Mouse (Mus musculus): ENCODE measurements at regions not wholly inside any gene's neighbourhood (a gene's known extent, or its start where the extent isn't known, plus 50 kb on each side); places are given as distances from the start of the nearest gene placed in this dataset.

DNA sequence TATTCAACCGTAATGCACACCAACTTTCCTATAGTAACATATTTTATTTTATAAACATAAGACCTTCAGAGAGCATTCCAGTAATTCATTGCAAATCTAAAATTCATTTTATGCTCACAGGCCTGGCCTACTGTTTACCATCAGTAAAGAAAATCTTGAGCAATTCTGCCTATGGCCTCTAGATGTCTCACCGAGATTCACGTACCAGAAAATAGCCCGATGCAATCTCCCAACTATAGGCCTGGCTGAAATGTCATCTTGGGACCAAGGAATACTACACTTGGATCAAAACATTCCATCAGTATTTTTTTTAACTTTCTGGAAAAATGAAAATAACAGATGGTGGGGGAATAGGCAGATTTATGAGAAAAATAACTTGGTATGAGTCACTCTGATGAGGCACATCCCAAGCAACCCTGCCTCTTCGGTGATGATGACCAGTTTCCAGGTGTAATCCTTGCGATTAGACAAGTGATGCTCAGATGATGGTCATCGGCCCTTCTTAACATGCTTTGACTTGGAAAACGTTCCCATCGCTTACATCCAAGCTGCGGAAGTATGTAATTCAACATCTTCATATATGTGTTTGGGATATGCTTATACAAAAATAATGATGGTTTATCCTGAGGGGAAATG lies 439.9 kb downstream of the Nyap2 start:
- no peaks in the 10 kb centered on the region for H3K27me3 ChIP-seq (ENCODE audit: insufficient read depth, low read length)
- no peak for TF ChIP-seq NANOG (IDR thresholded peaks at IDR 0.05; ENCODE audit: borderline replicate concordance, low read length)
- TF ChIP-seq CTCF (conservative IDR thresholded peaks at IDR 0.05; ENCODE audit: low read length): peak; percentile 65
- H3K4me1 ChIP-seq (replicated peaks; ENCODE audit: low read depth, low read length): no peaks in the 10 kb centered on the region
- no peaks in the 10 kb centered on the region for H3K36me3 ChIP-seq (ENCODE audit: insufficient read depth, low read length)
- H3K4me3 ChIP-seq (replicated peaks; ENCODE audit: low read length): no peak overlapping the region
- H3K9me3 ChIP-seq (ENCODE audit: low read length): no peaks in the 10 kb centered on the region

DNA sequence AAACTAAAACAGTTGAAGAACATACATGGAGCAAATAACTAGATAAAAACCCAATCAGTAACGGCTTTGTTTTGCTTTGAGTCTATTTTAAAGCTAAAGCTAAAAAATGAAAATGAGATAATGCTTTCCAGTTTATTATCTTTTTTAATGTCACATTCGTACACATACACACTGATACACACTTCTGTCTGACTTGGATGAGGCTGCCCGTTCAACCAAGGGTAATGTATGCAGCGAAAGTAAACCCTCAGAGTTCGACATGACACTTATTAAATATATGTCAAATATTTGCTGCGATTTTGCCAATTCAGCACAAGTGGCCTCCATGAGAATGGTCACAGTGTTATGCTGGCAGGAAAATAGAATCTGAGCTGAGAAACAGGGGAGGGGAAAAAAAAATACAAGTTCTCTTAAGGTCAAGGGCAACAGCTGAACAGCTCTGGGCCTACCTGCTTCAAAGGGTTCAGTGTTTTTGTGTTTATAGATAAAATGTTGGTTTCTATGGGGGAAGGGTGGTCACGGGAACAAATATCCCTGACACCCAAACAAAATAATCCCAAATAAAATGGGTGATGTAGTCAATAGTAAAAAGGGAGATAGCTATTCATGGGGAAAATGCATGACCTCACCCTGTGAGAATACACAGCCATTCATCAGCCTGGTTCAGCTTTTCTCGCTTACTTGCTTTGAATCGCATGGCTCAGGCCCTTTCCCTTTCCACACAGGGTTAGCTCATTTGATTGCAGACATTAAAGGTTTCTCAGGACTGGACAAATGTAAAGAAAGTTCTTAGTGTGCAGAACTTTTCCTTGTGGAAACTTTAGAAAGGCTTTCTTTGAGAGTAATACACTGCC lies 443.9 kb downstream of the Nyap2 start:
- Histone ChIP-seq H3K4me1 (replicated peaks; ENCODE audit: low read depth, low read length) (no peaks in the 10 kb centered on the region), H3K27me3 (ENCODE audit: insufficient read depth, low read length) (no peaks in the 10 kb centered on the region), H3K9me3 (ENCODE audit: low read length) (no peaks in the 10 kb centered on the region), H3K36me3 (ENCODE audit: insufficient read depth, low read length) (no peaks in the 10 kb centered on the region), H3K4me3 (replicated peaks; ENCODE audit: low read length) (no peak overlapping the region)
- no peak for TF ChIP-seq NANOG (IDR thresholded peaks at IDR 0.05; ENCODE audit: borderline replicate concordance, low read length)
- TF ChIP-seq POU5F1 (IDR thresholded peaks at IDR 0.05; ENCODE audit: borderline replicate concordance, low read length): no peak
- TF ChIP-seq CTCF (conservative IDR thresholded peaks at IDR 0.05; ENCODE audit: low read length): no peak

DNA sequence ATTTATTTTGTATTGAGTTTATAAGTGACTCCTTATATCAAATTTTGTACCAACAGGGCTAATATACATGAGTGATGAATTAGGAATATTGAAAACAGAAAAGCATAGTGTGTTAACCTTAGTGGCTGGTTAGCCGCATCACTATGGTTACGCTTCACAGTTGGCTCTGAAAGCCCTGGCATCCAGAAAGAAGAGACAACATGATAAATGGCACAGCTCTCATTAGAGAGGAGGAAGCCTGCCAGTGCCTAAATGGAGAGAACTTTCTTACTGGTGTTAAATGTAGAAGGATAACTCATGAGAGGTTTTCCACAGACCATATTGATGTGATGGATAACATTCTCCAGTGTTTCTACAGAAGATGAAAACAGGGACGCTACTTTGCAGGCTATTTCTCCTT lies 446.2 kb downstream of the Nyap2 start:
- Histone ChIP-seq H3K36me3 (ENCODE audit: insufficient read depth, low read length) (no peaks in the 10 kb centered on the region), H3K4me3 (replicated peaks; ENCODE audit: low read length) (no peak overlapping the region), H3K9me3 (ENCODE audit: low read length) (no peaks in the 10 kb centered on the region), H3K27me3 (ENCODE audit: insufficient read depth, low read length) (no peaks in the 10 kb centered on the region), H3K4me1 (replicated peaks; ENCODE audit: low read depth, low read length) (no peaks in the 10 kb centered on the region)
- TF ChIP-seq CTCF (conservative IDR thresholded peaks at IDR 0.05; ENCODE audit: low read length) (no peak), POU5F1 (IDR thresholded peaks at IDR 0.05; ENCODE audit: borderline replicate concordance, low read length) (no peak), NANOG (IDR thresholded peaks at IDR 0.05; ENCODE audit: borderline replicate concordance, low read length) (no peak)

DNA sequence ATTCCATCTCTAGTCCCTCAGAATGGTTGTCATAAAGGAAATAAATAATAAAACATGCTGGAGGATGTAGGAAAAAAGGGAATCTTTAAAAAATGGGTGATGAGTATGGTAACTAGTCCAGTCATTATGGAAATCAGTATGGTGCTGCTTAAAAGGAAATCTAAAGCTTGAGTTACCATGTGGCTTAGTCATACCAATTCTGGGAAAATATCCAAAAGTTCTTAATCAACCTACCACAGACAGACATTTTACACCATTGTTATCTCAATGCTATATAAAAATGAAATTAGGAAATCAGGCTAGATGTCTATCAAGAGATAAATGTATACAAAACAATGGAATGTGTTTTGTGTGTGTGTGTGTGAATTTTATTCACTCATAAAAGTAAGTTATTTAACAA lies 449.1 kb downstream of the Nyap2 start:
- TF ChIP-seq CTCF (conservative IDR thresholded peaks at IDR 0.05; ENCODE audit: low read length) (no peak), NANOG (IDR thresholded peaks at IDR 0.05; ENCODE audit: borderline replicate concordance, low read length) (no peak), POU5F1 (IDR thresholded peaks at IDR 0.05; ENCODE audit: borderline replicate concordance, low read length) (no peak)
- Histone ChIP-seq H3K27me3 (ENCODE audit: insufficient read depth, low read length) (no peaks in the 10 kb centered on the region), H3K4me1 (replicated peaks; ENCODE audit: low read depth, low read length) (no peaks in the 10 kb centered on the region), H3K9me3 (ENCODE audit: low read length) (no peaks in the 10 kb centered on the region), H3K4me3 (replicated peaks; ENCODE audit: low read length) (no peak overlapping the region), H3K36me3 (ENCODE audit: insufficient read depth, low read length) (no peaks in the 10 kb centered on the region)

DNA sequence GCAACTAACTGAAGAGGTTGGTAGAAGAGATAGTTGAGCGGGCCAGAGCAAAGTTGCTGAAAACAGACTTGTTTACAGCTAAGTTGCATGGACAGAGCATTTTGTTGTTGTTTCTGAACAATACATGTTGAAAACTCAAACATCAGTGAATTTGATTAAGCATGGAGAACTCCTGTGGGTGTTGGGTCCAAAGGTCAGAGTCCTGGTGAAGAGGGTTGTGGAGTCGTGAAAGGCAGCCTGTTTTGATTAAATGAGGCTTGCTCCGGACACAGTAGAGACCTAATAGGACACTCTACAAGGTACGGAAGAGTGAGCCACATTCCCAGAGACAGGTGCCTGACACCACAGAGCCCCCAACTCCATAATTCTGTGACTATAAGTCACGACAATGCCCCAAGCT lies 461.1 kb downstream of the Nyap2 start:
- Histone ChIP-seq H3K36me3 (ENCODE audit: insufficient read depth, low read length) (no peaks in the 10 kb centered on the region), H3K4me1 (replicated peaks; ENCODE audit: low read depth, low read length) (no peaks in the 10 kb centered on the region), H3K27me3 (ENCODE audit: insufficient read depth, low read length) (no peaks in the 10 kb centered on the region), H3K4me3 (replicated peaks; ENCODE audit: low read length) (no peak overlapping the region), H3K9me3 (ENCODE audit: low read length) (peaks cover 4% of the 10 kb centered on the region; the same call in 1 of the 2 replicates)
- TF ChIP-seq NANOG (IDR thresholded peaks at IDR 0.05; ENCODE audit: borderline replicate concordance, low read length): no peak
- no peak for TF ChIP-seq POU5F1 (IDR thresholded peaks at IDR 0.05; ENCODE audit: borderline replicate concordance, low read length)
- no peak for TF ChIP-seq CTCF (conservative IDR thresholded peaks at IDR 0.05; ENCODE audit: low read length)

DNA sequence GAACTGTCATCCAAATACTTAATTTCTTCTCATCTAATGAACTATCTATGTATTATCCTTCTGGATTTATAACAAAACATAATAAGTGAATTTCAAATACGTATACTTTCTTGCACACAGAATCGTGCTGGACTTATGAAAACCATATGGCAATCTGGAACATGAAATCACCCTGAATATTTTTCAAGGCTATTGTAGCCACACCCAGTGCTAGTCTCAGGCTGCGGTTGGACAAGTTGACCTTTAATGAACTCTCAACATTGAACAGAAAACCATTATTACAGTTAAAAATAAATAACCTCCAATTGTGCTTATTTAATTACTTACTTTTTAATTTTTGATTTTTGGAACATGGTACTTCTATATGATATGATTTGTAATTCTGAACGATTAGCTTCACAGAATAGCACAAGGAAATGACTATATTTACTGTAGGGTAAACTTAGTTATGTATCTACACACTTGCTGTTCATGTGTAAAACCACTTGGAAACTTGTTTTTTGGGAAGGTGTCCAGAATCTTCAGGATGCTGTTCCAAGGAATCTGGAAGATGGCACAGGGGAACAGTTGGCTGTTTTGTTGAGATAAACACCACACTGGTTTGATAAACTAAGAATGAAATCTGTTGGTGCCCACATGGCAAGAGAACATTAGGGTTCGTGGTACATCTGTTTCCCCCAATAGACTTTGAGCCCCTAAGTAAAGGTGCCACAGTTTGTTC lies 463.0 kb downstream of the Nyap2 start:
- Histone ChIP-seq H3K9me3 (ENCODE audit: low read length) (peaks cover 4% of the 10 kb centered on the region; the same call in 1 of the 2 replicates), H3K4me1 (replicated peaks; ENCODE audit: low read depth, low read length) (no peaks in the 10 kb centered on the region), H3K4me3 (replicated peaks; ENCODE audit: low read length) (no peak overlapping the region), H3K27me3 (ENCODE audit: insufficient read depth, low read length) (no peaks in the 10 kb centered on the region), H3K36me3 (ENCODE audit: insufficient read depth, low read length) (no peaks in the 10 kb centered on the region)
- TF ChIP-seq NANOG (IDR thresholded peaks at IDR 0.05; ENCODE audit: borderline replicate concordance, low read length) (no peak), CTCF (conservative IDR thresholded peaks at IDR 0.05; ENCODE audit: low read length) (no peak), POU5F1 (IDR thresholded peaks at IDR 0.05; ENCODE audit: borderline replicate concordance, low read length) (no peak)

DNA sequence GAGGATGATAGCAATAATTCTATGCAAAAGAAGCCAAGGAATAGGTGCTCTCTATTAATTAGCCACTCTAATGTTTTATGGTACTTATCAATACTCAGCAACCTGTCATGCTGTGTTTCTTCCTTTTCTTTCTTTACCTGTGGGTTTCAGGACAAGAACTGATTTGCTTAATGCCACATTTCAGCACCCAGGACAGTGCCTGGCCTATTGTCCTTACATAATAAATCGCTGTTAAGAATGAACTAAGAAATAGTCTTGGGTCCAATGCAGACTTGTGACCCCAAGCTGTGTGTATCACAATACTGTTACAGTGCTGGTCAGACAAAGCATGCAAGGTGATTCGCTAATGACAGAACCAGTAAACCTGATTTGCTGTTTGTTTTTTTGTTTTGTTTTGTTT lies 472.2 kb downstream of the Nyap2 start:
- Histone ChIP-seq H3K4me3 (replicated peaks; ENCODE audit: low read length) (no peak overlapping the region), H3K27me3 (ENCODE audit: insufficient read depth, low read length) (no peaks in the 10 kb centered on the region), H3K36me3 (ENCODE audit: insufficient read depth, low read length) (no peaks in the 10 kb centered on the region), H3K4me1 (replicated peaks; ENCODE audit: low read depth, low read length) (no peaks in the 10 kb centered on the region; the same call in 1 of the 2 replicates), H3K9me3 (ENCODE audit: low read length) (no peaks in the 10 kb centered on the region)
- no peak for TF ChIP-seq CTCF (conservative IDR thresholded peaks at IDR 0.05; ENCODE audit: low read length)
- no peak for TF ChIP-seq NANOG (IDR thresholded peaks at IDR 0.05; ENCODE audit: borderline replicate concordance, low read length)
- no peak for TF ChIP-seq POU5F1 (IDR thresholded peaks at IDR 0.05; ENCODE audit: borderline replicate concordance, low read length)

DNA sequence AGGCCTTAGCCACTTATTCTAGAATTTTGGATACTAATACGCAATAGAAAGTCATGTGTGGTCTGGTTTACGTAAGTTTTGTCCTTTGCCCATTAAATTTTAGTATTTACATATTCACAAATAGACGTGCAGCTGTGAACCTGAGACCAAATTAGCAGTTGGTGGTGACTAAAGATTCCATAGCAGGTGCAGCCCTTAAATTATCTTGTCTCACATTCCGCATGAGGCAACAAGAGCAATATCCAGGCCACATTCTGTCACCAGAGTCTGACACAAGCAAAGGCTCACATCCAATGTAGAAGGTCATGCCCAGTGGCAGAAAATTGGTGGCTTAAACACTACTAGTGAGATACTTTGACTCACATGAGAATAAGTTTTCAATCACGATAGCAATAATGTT lies 473.0 kb downstream of the Nyap2 start:
- H3K27me3 ChIP-seq (ENCODE audit: insufficient read depth, low read length): no peaks in the 10 kb centered on the region
- no peaks in the 10 kb centered on the region for H3K36me3 ChIP-seq (ENCODE audit: insufficient read depth, low read length)
- no peak overlapping the region for H3K4me3 ChIP-seq (replicated peaks; ENCODE audit: low read length)
- H3K4me1 ChIP-seq (replicated peaks; ENCODE audit: low read depth, low read length): no peaks in the 10 kb centered on the region; the same call in 1 of the 2 replicates
- TF ChIP-seq NANOG (IDR thresholded peaks at IDR 0.05; ENCODE audit: borderline replicate concordance, low read length) (no peak), POU5F1 (IDR thresholded peaks at IDR 0.05; ENCODE audit: borderline replicate concordance, low read length) (no peak), CTCF (conservative IDR thresholded peaks at IDR 0.05; ENCODE audit: low read length) (no peak)
- no peaks in the 10 kb centered on the region for H3K9me3 ChIP-seq (ENCODE audit: low read length)

Measured in E14TG2a.4 (cell line).